Mouse (Mus musculus) kidney, postnatal 14 days (tissue): ENCODE measurements around the gene Olfr56.

Source experiments
- DNase-seq: peaks from one replicate; pipeline ENCODE4 v3.0.0; 2022; ENCODE audit warnings: mixed read lengths

The Olfr56 gene

GRCm38 (mm10) chr11:49092786-49093185 lies 114.1 kb downstream of the Olfr56 start:
- no peak for DNase-seq

- DNase-seq, result no peak
Measured at GRCm38 (mm10) chr11:49093861-49094660, 115.4 kb downstream of the Olfr56 start.

GRCm38 (mm10) chr11:49095367-49095766 lies 116.7 kb downstream of the Olfr56 start:
- DNase-seq, result no peak

GRCm38 (mm10) chr11:49100409-49100808 lies 121.7 kb downstream of the Olfr56 start:
- DNase-seq, result no peak

- no peak for DNase-seq
Measured at GRCm38 (mm10) chr11:49101500-49101899, 122.8 kb downstream of the Olfr56 start.

GRCm38 (mm10) chr11:49103047-49103693 lies 124.5 kb downstream of the Olfr56 start:
- DNase-seq, result peak; percentile 91

GRCm38 (mm10) chr11:49105752-49106151 lies 127.1 kb downstream of the Olfr56 start:
- no peak for DNase-seq

GRCm38 (mm10) chr11:49107650-49108537 lies 129.2 kb downstream of the Olfr56 start:
- DNase-seq, result no peak

- no peak for DNase-seq
Measured at GRCm38 (mm10) chr11:49108833-49109232, 130.1 kb downstream of the Olfr56 start.

- no peak for DNase-seq
Measured at GRCm38 (mm10) chr11:49111000-49111399, 132.3 kb downstream of the Olfr56 start.

GRCm38 (mm10) chr11:49112624-49113219 lies 134.0 kb downstream of the Olfr56 start:
- DNase-seq, result no peak

GRCm38 (mm10) chr11:49114158-49114557 lies 135.5 kb downstream of the Olfr56 start:
- no peak for DNase-seq

- DNase-seq, result no peak
Measured at GRCm38 (mm10) chr11:49114774-49115173, 136.1 kb downstream of the Olfr56 start, which contains the start of gene Olfr1396. Olfr1396 (minus strand) TSS chr11:49114874.

GRCm38 (mm10) chr11:49119635-49120034 lies 140.9 kb downstream of the Olfr56 start:
- DNase-seq, result no peak

- no peak for DNase-seq
Measured at GRCm38 (mm10) chr11:49124169-49124568, 145.5 kb downstream of the Olfr56 start.

GRCm38 (mm10) chr11:49141974-49142373 lies 163.3 kb downstream of the Olfr56 start, which contains the start of gene Olfr1395:
Olfr1395 (plus strand) TSS chr11:49142274.
- DNase-seq, result no peak

GRCm38 (mm10) chr11:49154077-49154476 lies 175.4 kb downstream of the Olfr56 start, which contains the start of gene Olfr1394:
Olfr1394 (plus strand) TSS chr11:49154377.
- DNase-seq, result no peak

GRCm38 (mm10) chr11:49156821-49157814 lies 178.4 kb downstream of the Olfr56 start:
- DNase-seq, result no peak

GRCm38 (mm10) chr11:49168839-49169611 lies 190.3 kb downstream of the Olfr56 start:
- DNase-seq, result peak; percentile 15

GRCm38 (mm10) chr11:49170576-49170975 lies 191.9 kb downstream of the Olfr56 start:
- DNase-seq, result no peak
